Mouse (Mus musculus) liver, embryonic 13.5 days (tissue): Measurements from ENCODE around the gene Rab29. TPM values are rescaled to one million over a fixed set of nuclear protein-coding genes. Genes with fewer than 3 reads are reported as not detected.
A peak's percentile ranks its signal among the peaks of the same experiment; 100 is the strongest.
"Not testable (repeated sequence)": the region's sequence is repeated elsewhere in the genome, so short reads cannot be mapped to it uniquely, and the experiment has no call there.

Source experiments
- ATAC-seq: fragments of 200-750 bp; cut with Nextera tagmentation; 2 replicates; pipeline ENCODE4 v1.8.0; 2017; ENCODE audit warnings: low read depth, mild to moderate bottlenecking, moderate number of reproducible peaks, moderate library complexity
- DNase-seq: peaks from one replicate; pipeline ENCODE4 v3.0.0; 2022
- H3K27ac ChIP-seq: fragments of 300-500 bp; sonication (generic); 2 replicates; pipeline ENCODE4 v1.5.1; 2015; ENCODE audit warnings: moderate library complexity, mild to moderate bottlenecking, inconsistent platforms
- H3K27me3 ChIP-seq: fragments of 300-500 bp; sonication (generic); 2 replicates; pipeline ENCODE4 v1.6.1; 2015; ENCODE audit warnings: mild to moderate bottlenecking, inconsistent platforms
- H3K36me3 ChIP-seq: fragments of 300-500 bp; sonication (generic); 2 replicates; pipeline ENCODE4 v1.6.1; 2015; ENCODE audit warnings: mild to moderate bottlenecking, inconsistent platforms
- H3K4me1 ChIP-seq: fragments of 300-500 bp; sonication (generic); replicated peaks from 2 replicates; pipeline ENCODE4 v1.6.1; 2015; ENCODE audit warnings: inconsistent platforms
- H3K4me2 ChIP-seq: fragments of 300-500 bp; sonication (generic); 2 replicates; pipeline ENCODE4 v1.6.1; 2015; ENCODE audit warnings: inconsistent platforms, mild to moderate bottlenecking, moderate library complexity
- H3K4me3 ChIP-seq: fragments of 300-500 bp; sonication (generic); replicated peaks from 2 replicates; pipeline ENCODE4 v1.5.1; 2015; ENCODE audit warnings: mild to moderate bottlenecking, inconsistent platforms
- H3K9ac ChIP-seq: fragments of 300-500 bp; sonication (generic); 2 replicates; pipeline ENCODE4 v1.6.1; 2015; ENCODE audit warnings: mild to moderate bottlenecking, inconsistent platforms
- H3K9me3 ChIP-seq: fragments of 300-500 bp; sonication (generic); replicated peaks from 2 replicates; pipeline ENCODE4 v1.6.1; 2016; ENCODE audit warnings: inconsistent platforms
- WGBS: fragments of 180-500 bp; shearing (Covaris S2); methylation state at CpG from one replicate; pipeline ENCODE4 v1.1.7; 2015; ENCODE audit not compliant: insufficient replicate concordance; 5-methylcytosine and 5-hydroxymethylcytosine counted together
- polyA plus RNA-seq: library from polyadenylated mRNA; unstranded; fragments of >200 nt; fragmentation: Nextera tagmentation; extraction: Ambion mirVana; gene quantifications from 2 replicates; pipeline ENCODE4 v1.2.1, GENCODE M21; 2015

Gene Rab29
- polyA plus RNA-seq, result 11.2 and 12.6 TPM in 2 replicates

GRCm38 (mm10) chr1:131867093-131867945 is at the start of gene Rab29:
TSS of gene Rab29 (plus strand) at chr1:131867224.
- Histone ChIP-seq H3K27me3 (no peaks in the 10 kb centered on the region), H3K4me1 (peaks cover 8% of the 10 kb centered on the region), H3K4me3 (peak within 1 kb of the TSS; percentile 67), H3K36me3 (no peaks in the 10 kb centered on the region), H3K9me3 (no peaks in the 10 kb centered on the region), H3K27ac (no peak within 1 kb of the TSS), H3K4me2 (peak within 1 kb of the TSS; percentile 86), H3K9ac (peak within 1 kb of the TSS; percentile 75)
- 1% methylated on average over 46 of the region's 46 CpGs for WGBS
- ATAC-seq, result peak; percentile 96
- DNase-seq, result peak; percentile 82

- not testable (repeated sequence) for H3K4me3 ChIP-seq, ATAC-seq, H3K9ac ChIP-seq, H3K9me3 ChIP-seq, H3K27ac ChIP-seq, H3K4me2 ChIP-seq, H3K27me3 ChIP-seq, H3K36me3 ChIP-seq, DNase-seq, H3K4me1 ChIP-seq
- WGBS, result 74% methylated on average over 9 of the region's 9 CpGs
These were observed 46.7 kb upstream of the Rab29 start for GRCm38 (mm10) chr1:131820353-131820752.

- H3K4me1 ChIP-seq, result no peaks in the 10 kb centered on the region
- no peaks in the 10 kb centered on the region for H3K27me3 ChIP-seq
- 76% methylated on average over 10 of the region's 10 CpGs for WGBS
- no peak overlapping the region for H3K4me3 ChIP-seq
- no peak overlapping the region for H3K27ac ChIP-seq
- H3K36me3 ChIP-seq, result no peaks in the 10 kb centered on the region
- DNase-seq, result no peak
- no peak overlapping the region for H3K9ac ChIP-seq
- H3K4me2 ChIP-seq, result no peak overlapping the region
- no peak for ATAC-seq
- H3K9me3 ChIP-seq, result no peaks in the 10 kb centered on the region
These were observed 46.1 kb upstream of the Rab29 start for GRCm38 (mm10) chr1:131820887-131821328.

GRCm38 (mm10) chr1:131822292-131822691 is 44.7 kb upstream of the Rab29 start:
- no peaks in the 10 kb centered on the region for H3K9me3 ChIP-seq
- no peak for ATAC-seq
- WGBS, result 69% methylated on average over 8 of the region's 8 CpGs

GRCm38 (mm10) chr1:131822856-131823492 is 44.0 kb upstream of the Rab29 start:
- no peak for DNase-seq
- H3K27ac ChIP-seq, result no peak overlapping the region
- peaks cover 8% of the 10 kb centered on the region; the same call in 1 of the 2 replicates for H3K27me3 ChIP-seq
- H3K36me3 ChIP-seq, result no peaks in the 10 kb centered on the region
- no peak for ATAC-seq
- H3K9ac ChIP-seq, result no peak overlapping the region
- WGBS, result 64% methylated on average over 1 of the region's 1 CpGs
- H3K4me3 ChIP-seq, result no peak overlapping the region
- H3K4me2 ChIP-seq, result no peak overlapping the region
- H3K9me3 ChIP-seq, result no peaks in the 10 kb centered on the region
- peaks cover 8% of the 10 kb centered on the region for H3K4me1 ChIP-seq

More at GRCm38 (mm10) chr1:131822292-131822691, 44.7 kb upstream of the Rab29 start:
- DNase-seq, result no peak
- Histone ChIP-seq H3K27ac (no peak overlapping the region), H3K4me3 (no peak overlapping the region), H3K27me3 (peaks cover 8% of the 10 kb centered on the region; the same call in 1 of the 2 replicates), H3K36me3 (no peaks in the 10 kb centered on the region), H3K4me2 (no peak overlapping the region), H3K4me1 (peaks cover 5% of the 10 kb centered on the region), H3K9ac (no peak overlapping the region)

GRCm38 (mm10) chr1:131823563-131823962 is 43.5 kb upstream of the Rab29 start:
- Histone ChIP-seq H3K36me3 (no peaks in the 10 kb centered on the region), H3K27ac (no peak overlapping the region), H3K4me2 (no peak overlapping the region), H3K4me3 (no peak overlapping the region), H3K27me3 (peaks cover 8% of the 10 kb centered on the region; the same call in 1 of the 2 replicates), H3K9me3 (no peaks in the 10 kb centered on the region), H3K4me1 (peaks cover 10% of the 10 kb centered on the region), H3K9ac (no peak overlapping the region)
- 38% methylated on average over 5 of the region's 5 CpGs for WGBS
- no peak for DNase-seq
- ATAC-seq, result no peak

GRCm38 (mm10) chr1:131824528-131825181 is 42.4 kb upstream of the Rab29 start:
- Histone ChIP-seq H3K4me1 (peaks cover 20% of the 10 kb centered on the region), H3K4me3 (no peak overlapping the region), H3K36me3 (no peaks in the 10 kb centered on the region), H3K27ac (no peak overlapping the region), H3K9ac (no peak overlapping the region), H3K4me2 (no peak overlapping the region), H3K9me3 (no peaks in the 10 kb centered on the region), H3K27me3 (peaks cover 8% of the 10 kb centered on the region; the same call in 1 of the 2 replicates)
- ATAC-seq (no peak), DNase-seq (no peak)
- WGBS, result 74% methylated on average over 11 of the region's 11 CpGs

- Histone ChIP-seq H3K4me1 (peaks cover 20% of the 10 kb centered on the region), H3K9me3 (no peaks in the 10 kb centered on the region), H3K4me3 (peak within 1 kb of the TSS; percentile 66), H3K27me3 (peaks cover 8% of the 10 kb centered on the region; the same call in 1 of the 2 replicates), H3K9ac (peak within 1 kb of the TSS; percentile 77), H3K4me2 (peak within 1 kb of the TSS; percentile 92), H3K36me3 (no peaks in the 10 kb centered on the region), H3K27ac (no peak within 1 kb of the TSS)
- ATAC-seq (peak; percentile 10; the same call in 1 of the 2 replicates), DNase-seq (no peak)
- WGBS, result 3% methylated on average over 25 of the region's 25 CpGs
These were observed 39.7 kb upstream of the Rab29 start, which contains the start of gene Slc41a1 for GRCm38 (mm10) chr1:131827207-131827786. TSS of gene Slc41a1 (plus strand) at chr1:131827493.

GRCm38 (mm10) chr1:131827787-131828258 is 39.2 kb upstream of the Rab29 start:
- Histone ChIP-seq H3K36me3 (no peaks in the 10 kb centered on the region), H3K9ac (peak overlapping the region; percentile 77), H3K4me1 (peaks cover 20% of the 10 kb centered on the region), H3K4me2 (peak overlapping the region; percentile 92), H3K27ac (no peak overlapping the region), H3K4me3 (peak overlapping the region; percentile 66), H3K9me3 (no peaks in the 10 kb centered on the region), H3K27me3 (peaks cover 8% of the 10 kb centered on the region; the same call in 1 of the 2 replicates)
- DNase-seq (peak; percentile 83), ATAC-seq (peak; percentile 94)
- under 1% methylated on average over 35 of the region's 36 CpGs for WGBS

GRCm38 (mm10) chr1:131828297-131829126 is 38.5 kb upstream of the Rab29 start:
- DNase-seq (no peak), ATAC-seq (peak; percentile 63)
- H3K27me3 ChIP-seq, result peaks cover 8% of the 10 kb centered on the region; the same call in 1 of the 2 replicates
- H3K4me3 ChIP-seq, result peak overlapping the region; percentile 66
- peaks cover 20% of the 10 kb centered on the region for H3K4me1 ChIP-seq
- no peak overlapping the region for H3K27ac ChIP-seq
- H3K36me3 ChIP-seq, result no peaks in the 10 kb centered on the region
- H3K9ac ChIP-seq, result peak overlapping the region; percentile 77
- WGBS, result 2% methylated on average over 21 of the region's 22 CpGs
- peak overlapping the region; percentile 92 for H3K4me2 ChIP-seq
- H3K9me3 ChIP-seq, result no peaks in the 10 kb centered on the region
